Mouse (Mus musculus) limb, embryonic 11.5 days (tissue): Measurements from ENCODE around the gene Aff4. TPM values are rescaled to one million over a fixed set of nuclear protein-coding genes. Genes with fewer than 3 reads are reported as not detected.
"Not testable (repeated sequence)": the region's sequence is repeated elsewhere in the genome, so short reads cannot be mapped to it uniquely, and the experiment has no call there.

ENCODE experiments used
- ATAC-seq: fragments of 200-750 bp; cut with Nextera tagmentation; 2 replicates; pipeline ENCODE4 v1.8.0; 2017; ENCODE audit warnings: low read depth; ENCODE audit not compliant: insufficient number of reproducible peaks, low FRiP score, low TSS enrichment
- DNase-seq: peaks from one replicate; pipeline ENCODE4 v3.0.0-alpha.2; 2015; ENCODE audit warnings: low spot score
- H3K27ac ChIP-seq: fragments of 300-500 bp; sonication (generic); replicated peaks from 2 replicates; pipeline ENCODE4 v1.5.1; 2014; ENCODE audit warnings: low read depth, mild to moderate bottlenecking, low read length
- H3K27me3 ChIP-seq: fragments of 300-500 bp; sonication (generic); 2 replicates; pipeline ENCODE4 v1.6.1; 2014; ENCODE audit warnings: mild to moderate bottlenecking, low read length, mixed read lengths; ENCODE audit not compliant: control insufficient read depth, insufficient read depth
- H3K36me3 ChIP-seq: fragments of 300-500 bp; sonication (generic); 2 replicates; pipeline ENCODE4 v1.6.1; 2014; ENCODE audit warnings: mild to moderate bottlenecking, low read length, moderate library complexity, mixed read lengths; ENCODE audit not compliant: control insufficient read depth, insufficient read depth
- H3K4me1 ChIP-seq: fragments of 300-500 bp; sonication (generic); 2 replicates; pipeline ENCODE4 v1.6.1; 2014; ENCODE audit warnings: low read length, mixed read lengths; ENCODE audit not compliant: control insufficient read depth, insufficient read depth
- H3K4me2 ChIP-seq: fragments of 300-500 bp; sonication (generic); 2 replicates; pipeline ENCODE4 v1.6.1; 2014; ENCODE audit warnings: low read depth, mild to moderate bottlenecking, moderate library complexity; ENCODE audit not compliant: severe bottlenecking
- H3K4me3 ChIP-seq: fragments of 300-500 bp; sonication (generic); 2 replicates; pipeline ENCODE4 v1.5.1; 2014; ENCODE audit warnings: low read depth, low read length
- H3K9ac ChIP-seq: fragments of 300-500 bp; sonication (generic); 2 replicates; pipeline ENCODE4 v1.6.1; 2014; ENCODE audit warnings: mild to moderate bottlenecking, low read length
- H3K9me3 ChIP-seq: fragments of 300-500 bp; sonication (generic); 2 replicates; pipeline ENCODE4 v1.6.1; 2016; ENCODE audit warnings: low read length; ENCODE audit not compliant: control insufficient read depth
- WGBS: fragments of 180-500 bp; shearing (Covaris S2); extraction: QIAGEN DNeasy Blood & Tissue Kit; methylation state at CpG from one replicate; pipeline ENCODE4 v1.1.7; 2014; 5-methylcytosine and 5-hydroxymethylcytosine counted together
- polyA plus RNA-seq: library from polyadenylated mRNA; unstranded; fragments of >200 nt; fragmentation: Nextera tagmentation; extraction: Ambion mirVana; gene quantifications from 2 replicates; pipeline ENCODE4 v1.2.1, GENCODE M21; 2014

The Aff4 gene
- polyA plus RNA-seq, 1 experiment from 2014 or later, result 40.1 TPM

DNA sequence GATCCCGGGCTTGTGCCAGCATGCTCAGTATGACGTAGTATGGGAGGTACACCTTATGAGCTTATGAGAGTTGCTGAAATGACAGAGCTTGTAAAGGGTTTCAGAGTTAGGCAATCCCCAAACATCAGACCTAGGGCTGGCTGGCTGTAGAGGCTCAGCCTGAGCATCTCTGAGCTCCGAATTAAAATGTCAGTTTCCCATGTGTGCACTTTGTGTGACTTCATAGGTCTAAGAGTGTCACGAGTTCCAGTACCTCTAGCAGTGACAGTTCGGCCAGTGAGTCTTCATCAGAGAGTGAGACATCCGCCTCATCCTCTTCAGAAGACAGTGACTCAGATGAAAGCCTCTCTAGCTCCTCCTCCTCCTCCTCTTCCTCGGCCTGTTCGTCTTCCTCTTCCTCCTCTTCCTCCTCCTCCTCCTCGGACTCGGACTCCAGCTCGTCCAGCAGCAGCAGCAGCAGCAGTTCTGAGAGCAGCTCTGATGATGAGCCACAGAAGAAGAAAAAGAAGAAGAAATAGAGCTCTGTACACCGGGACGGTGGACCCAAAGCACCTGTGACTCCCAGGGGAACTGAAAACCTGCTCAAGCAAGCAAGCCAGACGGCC, 18.5 kb upstream of the Aff4 start:
- H3K4me3 ChIP-seq, result no peak overlapping the region
- no peak overlapping the region for H3K27ac ChIP-seq
- H3K9me3 ChIP-seq, result no peaks in the 10 kb centered on the region
- no peaks in the 10 kb centered on the region for H3K27me3 ChIP-seq
- no peak overlapping the region for H3K9ac ChIP-seq
- H3K36me3 ChIP-seq, result peaks cover 10% of the 10 kb centered on the region
- H3K4me1 ChIP-seq, result no peaks in the 10 kb centered on the region
- WGBS, result 86% methylated on average over 14 of the region's 14 CpGs
- ATAC-seq (no peak), DNase-seq (no peak)
- no peak overlapping the region for H3K4me2 ChIP-seq

GRCm38 (mm10) chr11:53335505-53336181, 15.0 kb upstream of the Aff4 start:
- no peak overlapping the region for H3K4me3 ChIP-seq
- H3K9me3 ChIP-seq, result no peaks in the 10 kb centered on the region
- ATAC-seq, result no peak
- H3K4me2 ChIP-seq, result no peak overlapping the region
- no peak overlapping the region for H3K27ac ChIP-seq
- H3K36me3 ChIP-seq, result peaks cover 4% of the 10 kb centered on the region; the same call in 1 of the 2 replicates
- no peaks in the 10 kb centered on the region for H3K27me3 ChIP-seq
- 35% methylated on average over 3 of the region's 3 CpGs for WGBS
- H3K9ac ChIP-seq, result no peak overlapping the region
- no peaks in the 10 kb centered on the region for H3K4me1 ChIP-seq
- DNase-seq, result no peak

- H3K27me3 ChIP-seq, result no peaks in the 10 kb centered on the region
- H3K27ac ChIP-seq, result no peak overlapping the region
- no peaks in the 10 kb centered on the region for H3K4me1 ChIP-seq
- H3K4me3 ChIP-seq, result no peak overlapping the region
- no peak for ATAC-seq
- H3K9ac ChIP-seq, result no peak overlapping the region
- H3K9me3 ChIP-seq, result no peaks in the 10 kb centered on the region
- no peak overlapping the region for H3K4me2 ChIP-seq
- no peak for DNase-seq
- H3K36me3 ChIP-seq, result peaks cover 4% of the 10 kb centered on the region; the same call in 1 of the 2 replicates
Observed at GRCm38 (mm10) chr11:53336182-53336571, 14.5 kb upstream of the Aff4 start.

GRCm38 (mm10) chr11:53336924-53337323, 13.7 kb upstream of the Aff4 start:
- Histone ChIP-seq H3K9me3 (no peaks in the 10 kb centered on the region), H3K9ac (no peak overlapping the region), H3K4me1 (no peaks in the 10 kb centered on the region), H3K27ac (no peak overlapping the region), H3K27me3 (no peaks in the 10 kb centered on the region), H3K36me3 (peaks cover 4% of the 10 kb centered on the region; the same call in 1 of the 2 replicates), H3K4me3 (no peak overlapping the region), H3K4me2 (no peak overlapping the region)
- ATAC-seq (no peak), DNase-seq (no peak)
- 81% methylated on average over 1 of the region's 1 CpGs for WGBS

- H3K9me3 ChIP-seq, result no peaks in the 10 kb centered on the region
- DNase-seq (no peak), ATAC-seq (no peak)
- no peak overlapping the region for H3K27ac ChIP-seq
- 75% methylated on average over 8 of the region's 8 CpGs for WGBS
- H3K4me2 ChIP-seq, result no peak overlapping the region
- no peaks in the 10 kb centered on the region for H3K27me3 ChIP-seq
- no peaks in the 10 kb centered on the region; the same call in 1 of the 2 replicates for H3K36me3 ChIP-seq
- H3K4me1 ChIP-seq, result no peaks in the 10 kb centered on the region
- H3K4me3 ChIP-seq, result no peak overlapping the region
- H3K9ac ChIP-seq, result no peak overlapping the region
Observed at GRCm38 (mm10) chr11:53337684-53338083, 12.9 kb upstream of the Aff4 start.

DNA sequence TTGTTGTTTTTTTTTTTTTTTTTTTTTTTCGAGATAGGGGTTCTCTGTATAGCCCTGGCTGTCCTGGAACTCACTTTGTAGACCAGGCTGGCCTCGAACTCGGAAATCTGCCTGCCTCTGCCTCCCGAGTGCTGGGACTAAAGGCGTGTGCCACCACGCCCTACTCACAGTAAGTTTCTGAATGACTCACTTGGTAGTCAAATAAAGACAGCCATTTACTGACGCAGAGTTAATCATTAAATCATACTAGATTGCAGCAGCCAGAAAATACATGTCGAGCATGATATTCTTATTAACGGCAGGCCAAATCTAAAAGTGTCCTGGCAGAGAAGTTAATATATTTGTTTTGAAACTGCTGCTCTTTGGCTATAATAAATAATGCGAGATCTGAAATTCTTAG, 9.6 kb upstream of the Aff4 start:
- not testable (repeated sequence) for H3K4me1 ChIP-seq, H3K4me3 ChIP-seq, ATAC-seq, DNase-seq, H3K9me3 ChIP-seq, H3K27ac ChIP-seq, H3K4me2 ChIP-seq, H3K36me3 ChIP-seq, H3K27me3 ChIP-seq, H3K9ac ChIP-seq
- 93% methylated on average over 10 of the region's 10 CpGs for WGBS

- Histone ChIP-seq H3K4me1 (no peaks in the 10 kb centered on the region), H3K9ac (no peak overlapping the region), H3K27me3 (no peaks in the 10 kb centered on the region), H3K27ac (no peak overlapping the region), H3K4me2 (no peak overlapping the region), H3K9me3 (no peaks in the 10 kb centered on the region), H3K4me3 (no peak overlapping the region), H3K36me3 (no peaks in the 10 kb centered on the region)
- DNase-seq, result no peak
- no peak for ATAC-seq
- WGBS, result 55% methylated on average over 5 of the region's 5 CpGs
Observed at GRCm38 (mm10) chr11:53342711-53343110, 7.9 kb upstream of the Aff4 start.

DNA sequence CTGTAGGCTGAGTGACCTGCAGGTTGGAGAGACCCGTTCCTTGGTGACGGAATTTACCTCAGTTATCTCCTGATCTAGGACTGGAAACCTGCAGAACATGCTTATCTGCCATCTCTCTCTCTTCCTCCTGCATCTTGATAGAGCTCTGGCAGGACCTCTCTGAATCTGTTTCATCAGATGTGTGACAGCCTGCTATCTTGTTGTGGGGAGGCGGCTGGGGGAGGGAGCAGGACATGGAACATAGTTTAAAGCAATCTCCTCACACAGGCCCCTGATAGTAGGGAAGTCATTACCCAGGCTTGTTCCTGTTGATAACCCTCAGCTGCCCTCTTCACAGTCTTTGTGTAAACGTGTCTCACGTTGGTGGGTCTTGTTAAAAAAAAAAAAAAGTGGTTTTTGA, 5.3 kb upstream of the Aff4 start:
- no peaks in the 10 kb centered on the region for H3K4me1 ChIP-seq
- ATAC-seq, result no peak
- no peak overlapping the region for H3K27ac ChIP-seq
- no peak overlapping the region for H3K4me2 ChIP-seq
- no peaks in the 10 kb centered on the region for H3K36me3 ChIP-seq
- no peak for DNase-seq
- H3K4me3 ChIP-seq, result no peak overlapping the region
- H3K9ac ChIP-seq, result no peak overlapping the region
- H3K9me3 ChIP-seq, result no peaks in the 10 kb centered on the region
- 18% methylated on average over 5 of the region's 5 CpGs for WGBS
- no peaks in the 10 kb centered on the region for H3K27me3 ChIP-seq

DNA sequence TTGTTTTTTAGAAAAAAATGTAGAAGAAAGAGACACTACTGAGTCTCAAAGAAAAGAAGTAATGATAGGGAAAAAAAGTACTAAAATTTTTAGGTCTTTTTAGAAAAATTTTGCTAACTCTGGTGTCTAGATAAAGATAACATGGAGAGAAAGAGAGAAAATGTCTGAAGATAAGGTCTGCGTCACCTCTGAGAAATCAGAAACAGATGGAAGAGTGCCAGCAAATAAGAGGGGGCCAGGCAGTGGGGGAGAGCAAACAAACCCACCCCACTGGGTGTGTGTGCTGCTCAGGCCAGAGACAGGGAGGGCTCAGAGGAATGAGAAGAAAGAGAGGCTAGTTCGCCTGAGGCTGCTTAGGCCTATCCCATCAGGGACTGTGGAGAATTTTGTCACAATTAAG, 4.9 kb upstream of the Aff4 start:
- Histone ChIP-seq H3K9ac (no peak overlapping the region), H3K27ac (no peak overlapping the region)
- DNase-seq, result no peak

More for the DNA sequence above, 4.9 kb upstream of the Aff4 start:
- Histone ChIP-seq H3K4me3 (no peak overlapping the region), H3K4me2 (no peak overlapping the region), H3K27me3 (no peaks in the 10 kb centered on the region), H3K9me3 (no peaks in the 10 kb centered on the region), H3K4me1 (no peaks in the 10 kb centered on the region), H3K36me3 (no peaks in the 10 kb centered on the region)
- WGBS, result 19% methylated on average over 2 of the region's 2 CpGs
- ATAC-seq, result no peak
